Mouse (Mus musculus) E14TG2a.4 (cell line): ENCODE results near the gene Slc30a6.
A peak's percentile ranks its signal among the peaks of the same experiment; 100 is the strongest.

Experiments
- H3K27me3 ChIP-seq: 2 replicates; pipeline ENCODE4 v1.6.1; 2014; ENCODE audit warnings: low read length, control low read depth; ENCODE audit not compliant: insufficient read depth
- H3K36me3 ChIP-seq: 2 replicates; pipeline ENCODE4 v1.6.1; 2014; ENCODE audit warnings: low read length, control low read depth; ENCODE audit not compliant: insufficient read depth
- H3K4me1 ChIP-seq: replicated peaks from 2 replicates; pipeline ENCODE4 v1.6.1; 2014; ENCODE audit warnings: low read depth, low read length, control low read depth
- H3K4me3 ChIP-seq: replicated peaks from 2 replicates; pipeline ENCODE4 v1.5.1; 2014; ENCODE audit warnings: mild to moderate bottlenecking, low read length
- H3K9me3 ChIP-seq: 2 replicates; pipeline ENCODE4 v1.6.1; 2014; ENCODE audit warnings: low read length, control low read depth
- CTCF ChIP-seq: conservative IDR thresholded peaks from 2 replicates; pipeline ENCODE4 v1.5.1; 2014; ENCODE audit warnings: low read length
- NANOG ChIP-seq: IDR thresholded peaks from 2 replicates; pipeline ENCODE4 v1.6.1; 2014; ENCODE audit warnings: borderline replicate concordance, low read length, mixed read lengths
- POU5F1 ChIP-seq: IDR thresholded peaks from 2 replicates; pipeline ENCODE4 v1.6.1; 2014; ENCODE audit warnings: low read length, borderline replicate concordance

Gene Slc30a6

GRCm38 (mm10) chr17:74395383-74396065 lies at the start of gene Slc30a6:
Slc30a6 (plus strand) TSS chr17:74395608.
- H3K4me3 ChIP-seq, result peak within 1 kb of the TSS; percentile 99

GRCm38 (mm10) chr17:74363592-74363991 lies 31.8 kb upstream of the Slc30a6 start:
- no peak for TF ChIP-seq CTCF
- no peak for TF ChIP-seq NANOG
- no peak for TF ChIP-seq POU5F1
- Histone ChIP-seq H3K4me3 (no peak overlapping the region), H3K9me3 (no peaks in the 10 kb centered on the region), H3K27me3 (no peaks in the 10 kb centered on the region), H3K36me3 (peaks cover 48% of the 10 kb centered on the region), H3K4me1 (no peaks in the 10 kb centered on the region)

More at GRCm38 (mm10) chr17:74395383-74396065, at the start of gene Slc30a6:
- H3K9me3 ChIP-seq, result no peaks in the 10 kb centered on the region
- no peak for TF ChIP-seq POU5F1
- TF ChIP-seq NANOG, result no peak
- no peak for TF ChIP-seq CTCF
- peaks cover 19% of the 10 kb centered on the region for H3K4me1 ChIP-seq
- peaks cover 4% of the 10 kb centered on the region; the same call in 1 of the 2 replicates for H3K36me3 ChIP-seq
- H3K27me3 ChIP-seq, result no peaks in the 10 kb centered on the region

GRCm38 (mm10) chr17:74376916-74377315 lies 18.5 kb upstream of the Slc30a6 start:
- Histone ChIP-seq H3K4me1 (no peaks in the 10 kb centered on the region), H3K9me3 (no peaks in the 10 kb centered on the region), H3K36me3 (peaks cover 74% of the 10 kb centered on the region), H3K4me3 (no peak overlapping the region), H3K27me3 (no peaks in the 10 kb centered on the region)
- TF ChIP-seq POU5F1 (no peak), CTCF (no peak), NANOG (no peak)

GRCm38 (mm10) chr17:74386657-74387056 lies 8.8 kb upstream of the Slc30a6 start:
- peaks cover 63% of the 10 kb centered on the region for H3K36me3 ChIP-seq
- TF ChIP-seq POU5F1 (no peak), NANOG (no peak), CTCF (no peak)

GRCm38 (mm10) chr17:74389847-74390246 lies 5.6 kb upstream of the Slc30a6 start:
- Histone ChIP-seq H3K4me1 (peaks cover 5% of the 10 kb centered on the region), H3K36me3 (peaks cover 33% of the 10 kb centered on the region), H3K9me3 (no peaks in the 10 kb centered on the region), H3K4me3 (no peak overlapping the region), H3K27me3 (no peaks in the 10 kb centered on the region)
- TF ChIP-seq POU5F1, result no peak
- TF ChIP-seq CTCF, result no peak
- TF ChIP-seq NANOG, result no peak

More at GRCm38 (mm10) chr17:74386657-74387056, 8.8 kb upstream of the Slc30a6 start:
- Histone ChIP-seq H3K27me3 (no peaks in the 10 kb centered on the region), H3K4me3 (no peak overlapping the region), H3K9me3 (no peaks in the 10 kb centered on the region), H3K4me1 (no peaks in the 10 kb centered on the region)

GRCm38 (mm10) chr17:74394381-74394780 lies 1.0 kb upstream of the Slc30a6 start:
- Histone ChIP-seq H3K27me3 (no peaks in the 10 kb centered on the region), H3K4me3 (peak overlapping the region; percentile 99; the same call in 1 of the 2 replicates), H3K9me3 (no peaks in the 10 kb centered on the region), H3K36me3 (no peaks in the 10 kb centered on the region; the same call in 1 of the 2 replicates), H3K4me1 (peaks cover 19% of the 10 kb centered on the region)
- TF ChIP-seq CTCF (no peak), NANOG (no peak), POU5F1 (no peak)

- Histone ChIP-seq H3K4me3 (peak overlapping the region; percentile 99), H3K36me3 (no peaks in the 10 kb centered on the region; the same call in 1 of the 2 replicates), H3K4me1 (peaks cover 19% of the 10 kb centered on the region), H3K27me3 (no peaks in the 10 kb centered on the region), H3K9me3 (no peaks in the 10 kb centered on the region)
- no peak for TF ChIP-seq NANOG
- TF ChIP-seq CTCF, result no peak
- no peak for TF ChIP-seq POU5F1
Measured at GRCm38 (mm10) chr17:74394855-74395254, 553 bp upstream of the Slc30a6 start.

- TF ChIP-seq POU5F1 (no peak), NANOG (no peak), CTCF (no peak)
- no peaks in the 10 kb centered on the region for H3K27me3 ChIP-seq
- peaks cover 9% of the 10 kb centered on the region for H3K36me3 ChIP-seq
- no peaks in the 10 kb centered on the region for H3K9me3 ChIP-seq
- H3K4me3 ChIP-seq, result peak overlapping the region; percentile 99
- peaks cover 19% of the 10 kb centered on the region for H3K4me1 ChIP-seq
Measured at GRCm38 (mm10) chr17:74396766-74397165, 1.4 kb downstream of the Slc30a6 start.

- peaks cover 19% of the 10 kb centered on the region for H3K4me1 ChIP-seq
- no peaks in the 10 kb centered on the region for H3K9me3 ChIP-seq
- peaks cover 13% of the 10 kb centered on the region for H3K36me3 ChIP-seq
- no peaks in the 10 kb centered on the region for H3K27me3 ChIP-seq
- TF ChIP-seq NANOG, result no peak
- peak overlapping the region; percentile 99; the same call in 1 of the 2 replicates for H3K4me3 ChIP-seq
Measured at GRCm38 (mm10) chr17:74397173-74397572, 1.8 kb downstream of the Slc30a6 start.
